In genomic region chr5:38488673-38489615, GRCm38 (mm10) we compare ENCODE assay signal across 13 mouse cellular contexts. TPM values are rescaled to one million over a fixed set of nuclear protein-coding genes. Genes with fewer than 3 reads are reported as not detected.
DNase-seq lines count a peak whose midpoint lies in the region; ATAC-seq and TF ChIP-seq lines count a peak whose summit lies in the region.
"Had no signal": no experiment of that assay in that cellular context is flagged by ENCODE, and none has a peak within 500 bp of the region (broad histone marks: within the 10 kb centered on the region; RNA-seq: fewer than 3 reads in every experiment).

No protein-coding gene starts in this region.

- H3K36me3 ChIP-seq in heart, embryonic 11.5 days (ENCODE audit: control insufficient read depth, insufficient read depth, low read length): no peaks in the 10 kb centered on the region
- no peaks in the 10 kb centered on the region for H3K36me3 ChIP-seq in kidney, embryonic 16.5 days (ENCODE audit: insufficient read depth, low read length)
- H3K36me3 ChIP-seq in liver, postnatal 0 days (replicated peaks; ENCODE audit: insufficient read depth, low read length): no peaks in the 10 kb centered on the region
- no peaks in the 10 kb centered on the region for H3K36me3 ChIP-seq in midbrain, embryonic 13.5 days
- H3K36me3 ChIP-seq: embryonic facial prominence, embryonic 15.5 days; forebrain, embryonic 15.5 days had no signal

- no peaks in the 10 kb centered on the region for H3K9me3 ChIP-seq in heart, embryonic 11.5 days (replicated peaks; ENCODE audit: control insufficient read depth, low read length)
- peaks cover 3% of the 10 kb centered on the region; the same call in 1 of the 2 replicates for H3K9me3 ChIP-seq in kidney, embryonic 16.5 days (ENCODE audit: low read length)
- no peaks in the 10 kb centered on the region for H3K9me3 ChIP-seq in liver, postnatal 0 days (ENCODE audit: low read length)
- no peaks in the 10 kb centered on the region for H3K9me3 ChIP-seq in midbrain, embryonic 13.5 days
- H3K9me3 ChIP-seq: embryonic facial prominence, embryonic 15.5 days; forebrain, embryonic 15.5 days had no signal

- peak overlapping the region; percentile 11; the same call in 1 of the 2 replicates for H3K4me2 ChIP-seq in heart, embryonic 11.5 days
- H3K4me2 ChIP-seq in kidney, embryonic 16.5 days (replicated peaks; ENCODE audit: low read depth, low read length): no peak overlapping the region
- peak overlapping the region; percentile 63 for H3K4me2 ChIP-seq in liver, postnatal 0 days (ENCODE audit: low read depth, low read length)
- H3K4me2 ChIP-seq in midbrain, embryonic 13.5 days (replicated peaks): no peak overlapping the region
- H3K4me2 ChIP-seq: embryonic facial prominence, embryonic 15.5 days; forebrain, embryonic 15.5 days had no signal

- no peak overlapping the region for H3K9ac ChIP-seq in heart, embryonic 11.5 days (ENCODE audit: low read depth, low read length)
- H3K9ac ChIP-seq in kidney, embryonic 16.5 days (replicated peaks; ENCODE audit: low read length): no peak overlapping the region
- 0 out of 2 replicates have a peak overlapping the region, but pooled peaks have one; percentile 16 for H3K9ac ChIP-seq in liver, postnatal 0 days (replicated peaks)
- no peak overlapping the region for H3K9ac ChIP-seq in midbrain, embryonic 13.5 days (replicated peaks)
- H3K9ac ChIP-seq: embryonic facial prominence, embryonic 15.5 days; forebrain, embryonic 15.5 days had no signal

- no peak for DNase-seq in heart, adult 8-10 months (ENCODE audit: low spot score)
- DNase-seq in kidney, adult 9 months: peak; percentile 81
- DNase-seq in R1 (ENCODE audit: low read depth, low spot score): peak; percentile 51
- DNase-seq in liver, postnatal 0 days: peak; percentile 52
- DNase-seq in Muller cell, postnatal 12 days (ENCODE audit: inconsistent ontology term): no peak
- DNase-seq: cerebellum, adult 11-12 months; gastrocnemius, postnatal 14 days; thymus, postnatal 4 days had no signal

- ATAC-seq in heart, embryonic 11.5 days (replicated peaks; ENCODE audit: insufficient number of reproducible peaks, low FRiP score, low TSS enrichment): peak; percentile 57
- ATAC-seq in kidney, embryonic 16.5 days (ENCODE audit: low FRiP score, low TSS enrichment): no peak
- peak; percentile 61 for ATAC-seq in liver, postnatal 0 days
- ATAC-seq in midbrain, embryonic 13.5 days: no peak
- ATAC-seq: forebrain, embryonic 15.5 days had no signal

- TF ChIP-seq EP300 in liver, postnatal 0 days (IDR thresholded peaks at IDR 0.05; ENCODE audit: low read depth): no peak

- H3K27ac ChIP-seq in heart, embryonic 11.5 days (ENCODE audit: low read depth, low read length): no peak overlapping the region
- no peak overlapping the region for H3K27ac ChIP-seq in kidney, embryonic 16.5 days (ENCODE audit: low read length)
- peak overlapping the region; percentile 57 for H3K27ac ChIP-seq in liver, postnatal 0 days (ENCODE audit: low read depth)
- no peak overlapping the region for H3K27ac ChIP-seq in midbrain, embryonic 13.5 days
- H3K27ac ChIP-seq: embryonic facial prominence, embryonic 15.5 days; forebrain, embryonic 15.5 days had no signal

- H3K4me3 ChIP-seq in heart, embryonic 11.5 days (ENCODE audit: low read depth, low read length): no peak overlapping the region
- H3K4me3 ChIP-seq in kidney, embryonic 16.5 days (ENCODE audit: low read length): no peak overlapping the region
- H3K4me3 ChIP-seq in liver, postnatal 0 days (ENCODE audit: low read depth, low read length): no peak overlapping the region
- no peak overlapping the region for H3K4me3 ChIP-seq in midbrain, embryonic 13.5 days (replicated peaks)
- H3K4me3 ChIP-seq: embryonic facial prominence, embryonic 15.5 days; forebrain, embryonic 15.5 days had no signal

- H3K27me3 ChIP-seq in heart, embryonic 11.5 days (ENCODE audit: control insufficient read depth, insufficient read depth, low read length): peaks cover 6% of the 10 kb centered on the region; the same call in 1 of the 2 replicates
- no peaks in the 10 kb centered on the region for H3K27me3 ChIP-seq in kidney, embryonic 16.5 days (ENCODE audit: insufficient read depth, low read length)
- no peaks in the 10 kb centered on the region for H3K27me3 ChIP-seq in liver, postnatal 0 days (ENCODE audit: insufficient read depth, low read length)
- no peaks in the 10 kb centered on the region for H3K27me3 ChIP-seq in midbrain, embryonic 13.5 days
- H3K27me3 ChIP-seq: embryonic facial prominence, embryonic 15.5 days; forebrain, embryonic 15.5 days had no signal

- TF ChIP-seq CTCF in liver, postnatal 0 days (IDR thresholded peaks at IDR 0.05; ENCODE audit: low read depth): no peak

- 68% methylated on average over 20 of the region's 20 CpGs for WGBS in heart, embryonic 11.5 days (ENCODE audit: insufficient replicate concordance)
- WGBS in kidney, embryonic 16.5 days: 65% methylated on average over 20 of the region's 20 CpGs
- WGBS in liver, postnatal 0 days (ENCODE audit: insufficient replicate concordance): 67% methylated on average over 20 of the region's 20 CpGs
- WGBS in midbrain, embryonic 13.5 days: 85% methylated on average over 20 of the region's 20 CpGs

- peaks cover 8% of the 10 kb centered on the region for H3K4me1 ChIP-seq in heart, embryonic 11.5 days (ENCODE audit: control insufficient read depth, insufficient read depth, low read length)
- no peaks in the 10 kb centered on the region for H3K4me1 ChIP-seq in kidney, embryonic 16.5 days (ENCODE audit: insufficient read depth, low read length)
- H3K4me1 ChIP-seq in liver, postnatal 0 days (ENCODE audit: insufficient read depth): peaks cover 10% of the 10 kb centered on the region; the same call in 1 of the 2 replicates
- no peaks in the 10 kb centered on the region for H3K4me1 ChIP-seq in midbrain, embryonic 13.5 days (replicated peaks)
- H3K4me1 ChIP-seq: embryonic facial prominence, embryonic 15.5 days; forebrain, embryonic 15.5 days had no signal

RNA-seq across cellular contexts. Expression of gene Slc2a9, which starts 14.0 kb away (rescaled TPM):
- 0.19 and 0.49 TPM in 2 replicates for polyA plus RNA-seq in heart, embryonic 11.5 days (2014; fragmentation: Nextera tagmentation; extraction: Ambion mirVana)
- 1 to 10 TPM in 3 of 4 experiments, under 1 TPM in 1; 0.94 to 2.1 (median 1.6) TPM for total RNA-seq in heart, adult 8-10 months (2022)
- polyA plus RNA-seq in kidney, embryonic 16.5 days (2015; fragmentation: Nextera tagmentation; extraction: Ambion mirVana): 1.8 and 2.4 TPM in 2 replicates
- 3.3 and 5.7 TPM in 2 replicates for polyA plus RNA-seq in liver, postnatal 0 days (2015; fragmentation: Nextera tagmentation; extraction: Ambion mirVana)
- polyA plus RNA-seq in midbrain, embryonic 13.5 days (2015; fragmentation: Nextera tagmentation; extraction: Ambion mirVana): 0.11 and 0.43 TPM in 2 replicates

Comparison
In these comparisons a context has a peak if more than half of its experiments do, and no peak if none do; other contexts are left out.
1. ATAC-seq: peak in heart, embryonic 11.5 days (single experiment) and liver, postnatal 0 days (single experiment); none in kidney, embryonic 16.5 days (single experiment) and midbrain, embryonic 13.5 days (single experiment).
2. H3K4me2 ChIP-seq: peak in heart, embryonic 11.5 days (single experiment) and liver, postnatal 0 days (single experiment); none in kidney, embryonic 16.5 days (single experiment) and midbrain, embryonic 13.5 days (single experiment).
3. DNase-seq: peak in kidney, adult 9 months (single experiment), R1 (single experiment) and liver, postnatal 0 days (single experiment); none in heart, adult 8-10 months (single experiment) and Muller cell, postnatal 12 days (single experiment).